Mouse (Mus musculus) adrenal gland, postnatal 4 days (tissue): ENCODE data around the gene Gm10273. TPM values are rescaled to one million over a fixed set of nuclear protein-coding genes. Genes with fewer than 3 reads are reported as not detected.
"Not testable (repeated sequence)": the region's sequence is repeated elsewhere in the genome, so short reads cannot be mapped to it uniquely, and the experiment has no call there.

Source experiments
- DNase-seq, 2 experiments: peaks; one replicate each; pipeline ENCODE4 v3.0.0; 2021 to 2022; ENCODE audit warnings: low spot score in 2 of 2, mixed read lengths in 2 of 2
- long read RNA-seq, 2 experiments: library from polyadenylated mRNA; stranded (forward); transcript quantifications; one replicate each; pipeline ENCODE4 v2.0.0; 2021
- total RNA-seq, 2 experiments: library from RNA; stranded (reverse); gene quantifications; 2 replicates each; pipeline ENCODE4 v1.2.3; 2021

Gm10273 gene
- 10 to 100 TPM; 74.6 to 87.8 TPM for total RNA-seq
- long read RNA-seq, experiment 1, transcript Gm10273-201 (1 exons, 1,126 nt), result major isoform, 8 of 8 reads
- long read RNA-seq, experiment 1, partial matches to known transcripts, result 0 of 8 reads
- long read RNA-seq, experiment 1, other reads (novel, unspliced or antisense), result 0 of 8 reads
- long read RNA-seq, experiment 2, partial matches to known transcripts, result 0 of 4 reads
- long read RNA-seq, experiment 2, other reads (novel, unspliced or antisense), result 0 of 4 reads

GRCm38 (mm10) chr10:59395461-59395860 lies at the start of gene Gm10273:
Gene Gm10273, plus strand, starts transcription at chr10:59395632.
- DNase-seq, result not testable (repeated sequence)

GRCm38 (mm10) chr10:59346560-59346959 lies 48.9 kb upstream of the Gm10273 start:
- DNase-seq, result no peak

DNA sequence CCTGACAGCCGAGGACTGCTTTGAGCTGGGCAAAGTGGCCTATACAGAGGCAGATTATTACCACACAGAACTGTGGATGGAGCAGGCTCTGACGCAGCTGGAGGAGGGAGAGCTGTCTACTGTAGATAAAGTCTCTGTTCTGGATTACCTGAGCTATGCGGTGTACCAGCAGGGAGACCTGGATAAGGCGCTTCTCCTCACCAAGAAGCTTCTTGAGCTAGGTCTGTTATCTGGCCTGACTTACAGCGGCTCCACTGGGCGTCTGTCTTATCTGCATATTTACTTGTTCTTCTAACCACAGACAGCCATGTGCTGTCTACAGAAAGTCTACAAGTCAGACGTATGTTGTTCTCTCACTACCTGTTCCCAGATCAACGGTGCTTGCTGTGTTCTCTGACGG lies 47.2 kb upstream of the Gm10273 start:
- DNase-seq, result no peak

GRCm38 (mm10) chr10:59349536-59349935 lies 45.9 kb upstream of the Gm10273 start:
- DNase-seq, result no peak

- DNase-seq, result no peak
These were observed 42.4 kb upstream of the Gm10273 start for GRCm38 (mm10) chr10:59353065-59353464.

DNA sequence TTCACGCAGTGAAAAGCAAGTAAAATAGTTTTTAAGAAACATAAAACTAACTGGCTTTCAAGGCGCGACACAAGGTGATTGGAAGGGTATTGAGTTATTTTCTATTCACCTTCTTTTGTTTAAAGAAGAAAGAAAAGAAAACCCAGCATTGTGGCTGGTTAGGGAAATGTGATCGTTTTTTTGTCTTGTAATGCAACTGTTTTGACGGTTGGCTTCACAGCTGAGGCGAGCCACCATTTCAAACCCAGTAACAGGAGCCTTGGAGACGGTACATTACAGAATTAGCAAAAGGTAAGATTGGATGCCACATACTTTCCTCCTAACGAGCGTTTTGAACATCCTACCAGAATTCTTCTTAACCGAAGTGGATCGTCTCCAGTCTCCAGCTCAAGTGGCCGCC lies 41.3 kb upstream of the Gm10273 start:
- DNase-seq, result no peak

DNA sequence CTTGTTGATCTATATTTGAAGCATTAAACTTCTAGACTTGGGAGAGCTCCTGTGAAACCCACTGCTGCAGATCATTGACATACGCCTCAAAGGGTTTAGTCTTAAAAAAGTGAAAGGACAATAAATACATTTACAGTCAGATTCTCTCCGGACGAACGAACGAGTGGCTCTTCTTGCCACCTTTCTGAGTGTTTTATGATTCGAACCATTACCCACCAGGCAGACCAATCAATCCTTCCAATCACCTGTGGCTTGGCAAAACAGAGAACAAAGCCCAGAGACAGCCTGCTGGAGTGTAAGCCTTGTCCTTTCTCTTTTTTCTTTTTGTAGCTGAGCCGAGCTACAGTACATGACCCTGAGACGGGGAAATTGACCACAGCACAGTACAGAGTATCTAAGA lies 40.4 kb upstream of the Gm10273 start:
- no peak for DNase-seq

DNA sequence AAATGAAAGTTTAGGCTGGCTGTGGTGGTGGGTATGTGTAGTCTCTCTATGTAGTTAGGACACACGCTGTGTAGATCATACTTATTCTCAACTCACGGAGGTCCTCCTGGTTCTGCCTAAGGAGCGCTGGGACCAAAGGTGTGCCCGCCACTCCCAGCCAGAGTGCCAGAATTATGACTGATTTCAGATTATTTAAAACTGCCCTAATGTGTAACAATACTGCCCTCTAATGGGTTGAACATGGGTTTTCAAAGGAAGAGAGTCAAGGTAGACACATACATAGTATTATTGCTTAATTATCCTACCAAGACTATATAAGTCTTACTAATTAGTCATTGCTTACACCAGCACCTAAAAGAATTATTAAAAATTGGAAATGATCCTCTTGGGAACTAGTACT lies 36.7 kb upstream of the Gm10273 start:
- DNase-seq, result no peak

GRCm38 (mm10) chr10:59363208-59363607 lies 32.2 kb upstream of the Gm10273 start:
- DNase-seq, result no peak

GRCm38 (mm10) chr10:59364551-59364950 lies 30.9 kb upstream of the Gm10273 start:
- DNase-seq, result no peak

- DNase-seq, result no peak
These were observed 29.4 kb upstream of the Gm10273 start for GRCm38 (mm10) chr10:59365804-59366589.

DNA sequence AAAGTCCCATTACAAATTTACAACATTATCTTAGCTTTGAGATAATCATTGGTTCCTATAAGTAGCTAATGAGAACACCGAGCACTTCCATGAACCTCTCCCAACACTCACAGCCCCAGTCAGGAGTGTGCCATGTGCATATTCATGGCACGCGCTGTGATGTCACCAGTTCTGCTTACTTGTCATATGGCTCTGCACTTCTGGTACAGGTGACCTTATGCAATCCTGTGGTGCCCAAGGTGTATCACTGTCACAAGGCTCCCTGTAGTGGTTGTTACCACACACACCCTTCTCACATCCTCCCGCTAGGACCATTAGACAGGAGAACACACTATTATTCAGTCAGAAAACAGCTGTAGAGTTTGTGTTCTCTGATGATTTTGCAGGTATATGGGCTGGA lies 28.7 kb upstream of the Gm10273 start:
- no peak for DNase-seq

GRCm38 (mm10) chr10:59367206-59367605 lies 28.2 kb upstream of the Gm10273 start:
- no peak for DNase-seq

DNA sequence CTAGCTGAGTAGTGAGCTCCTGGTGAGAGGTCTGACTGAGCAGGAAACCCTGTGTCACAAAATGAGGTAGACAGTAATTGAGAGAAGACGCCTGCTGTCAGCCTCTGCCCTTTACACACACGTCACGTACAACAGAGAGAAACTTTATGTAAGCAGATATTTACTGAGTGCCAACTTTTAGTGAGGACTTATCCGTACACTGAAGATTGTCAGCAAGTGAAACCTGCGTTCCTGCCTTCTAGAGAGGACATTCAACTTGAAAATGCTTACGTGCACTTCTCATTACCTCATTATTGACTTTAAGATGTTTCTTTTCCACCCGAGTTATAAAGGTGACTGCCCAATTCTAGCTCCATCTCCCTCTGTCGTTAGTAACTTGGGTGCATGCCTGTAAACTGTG lies 26.7 kb upstream of the Gm10273 start:
- DNase-seq, result no peak

GRCm38 (mm10) chr10:59369426-59369825 lies 26.0 kb upstream of the Gm10273 start:
- no peak for DNase-seq

GRCm38 (mm10) chr10:59377906-59378305 lies 17.5 kb upstream of the Gm10273 start:
- DNase-seq, result no peak

- no peak for DNase-seq
These were observed 16.7 kb upstream of the Gm10273 start for GRCm38 (mm10) chr10:59378728-59379127.

GRCm38 (mm10) chr10:59379927-59380326 lies 15.5 kb upstream of the Gm10273 start:
- DNase-seq, result no peak

DNA sequence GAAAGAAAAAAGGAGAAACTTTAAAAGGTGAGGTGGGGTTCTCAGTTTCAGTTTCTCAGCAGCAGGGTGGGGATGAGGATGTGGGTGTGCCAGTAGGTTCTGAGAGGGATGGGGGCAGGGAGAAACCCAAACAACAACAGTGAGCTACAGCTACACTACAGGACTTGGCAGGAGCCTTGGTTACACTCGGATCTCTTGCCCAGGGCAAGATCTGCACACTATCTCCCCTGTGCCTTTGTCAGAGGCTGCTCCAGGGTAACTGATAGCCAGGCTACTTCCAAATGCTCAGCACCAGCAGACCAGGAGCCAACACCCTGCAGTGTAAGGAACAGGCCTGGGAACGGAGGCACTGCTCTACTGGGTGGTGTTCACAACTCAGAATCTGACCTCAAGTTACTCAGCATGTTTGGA lies 15.0 kb upstream of the Gm10273 start:
- DNase-seq, result no peak

DNA sequence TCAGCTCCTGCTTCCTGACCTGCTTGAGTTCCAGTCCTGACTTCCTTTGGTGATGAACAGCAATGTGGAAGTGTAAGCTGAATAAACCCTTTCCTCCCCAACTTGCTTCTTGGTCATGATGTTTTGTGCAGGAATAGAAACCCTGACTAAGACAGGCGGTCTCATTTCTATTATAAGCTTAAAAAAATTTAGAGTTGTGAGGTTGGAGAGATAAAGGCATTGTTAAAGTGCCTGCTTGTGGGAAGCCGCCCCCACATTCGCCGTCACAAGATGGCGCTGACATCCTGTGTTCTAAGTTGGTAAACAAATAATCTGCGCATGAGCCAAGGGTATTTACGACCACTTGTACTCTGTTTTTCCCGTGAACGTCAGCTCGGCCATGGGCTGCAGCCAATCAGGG lies 13.9 kb upstream of the Gm10273 start:
- not testable (repeated sequence) for DNase-seq

DNA sequence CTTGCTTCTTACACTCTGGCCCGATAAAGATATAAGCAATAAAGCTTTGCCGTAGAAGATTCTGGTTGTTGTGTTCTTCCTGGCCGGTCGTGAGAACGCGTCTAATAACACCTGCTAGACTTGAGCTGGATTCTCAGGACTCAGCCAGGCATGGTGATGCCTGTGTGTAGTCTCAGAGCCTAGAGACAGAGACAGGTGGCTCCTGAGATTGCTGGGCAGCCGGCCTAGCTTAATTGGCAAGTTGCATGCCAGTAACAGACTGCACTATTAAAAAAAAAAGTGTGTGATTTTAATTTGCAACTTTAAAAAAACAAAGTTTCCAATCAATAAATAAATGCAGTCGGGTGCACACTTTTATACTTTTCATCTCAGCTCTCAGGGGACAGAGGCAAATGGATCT lies 8.5 kb upstream of the Gm10273 start:
- no peak for DNase-seq

DNA sequence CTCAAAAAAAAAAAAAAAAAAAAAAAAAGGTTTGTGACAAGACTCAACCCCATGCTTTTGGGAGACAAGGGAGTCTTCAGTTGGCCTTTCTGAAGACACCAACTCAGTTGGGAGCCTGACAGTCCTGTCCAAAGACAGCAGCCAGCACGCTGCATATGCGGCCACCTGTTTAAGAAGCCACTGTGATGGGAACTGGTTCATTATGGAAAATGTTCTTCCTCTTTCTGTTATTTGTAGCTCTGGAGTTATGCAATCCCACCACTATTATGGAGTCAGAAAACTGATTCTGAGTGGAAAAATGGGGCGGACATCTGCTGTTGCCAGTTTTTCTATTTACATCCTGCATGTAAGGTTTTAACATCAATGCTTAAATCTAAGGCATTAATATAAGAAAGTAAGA lies 5.8 kb upstream of the Gm10273 start:
- no peak for DNase-seq

- no peak for DNase-seq
These were observed 3.5 kb upstream of the Gm10273 start for GRCm38 (mm10) chr10:59391907-59392306.
